Mouse (Mus musculus) bone marrow macrophage, adult 2 months (primary cell): Measurements from ENCODE around the gene Calml3. TPM values are rescaled to one million over a fixed set of nuclear protein-coding genes. Genes with fewer than 3 reads are reported as not detected.

Experiments used
- H3K27ac ChIP-seq: 2 replicates; pipeline ENCODE4 v1.5.1; 2012; ENCODE audit warnings: low read depth, low read length; ENCODE audit not compliant: insufficient read depth
- H3K4me1 ChIP-seq: 2 replicates; pipeline ENCODE4 v1.6.1; 2012; ENCODE audit warnings: low read length; ENCODE audit not compliant: control insufficient read depth, insufficient read depth
- H3K4me3 ChIP-seq: 2 replicates; pipeline ENCODE4 v1.5.1; 2012; ENCODE audit warnings: mild to moderate bottlenecking, low read length, moderate library complexity; ENCODE audit not compliant: insufficient read depth
- CTCF ChIP-seq: IDR thresholded peaks from 2 replicates; pipeline ENCODE4 v1.5.1; 2012; ENCODE audit warnings: low read depth, mild to moderate bottlenecking, low read length, moderate library complexity
- POLR2A ChIP-seq: IDR thresholded peaks from 2 replicates; pipeline ENCODE4 v1.6.1; 2012; ENCODE audit warnings: mild to moderate bottlenecking, low read depth, low read length, borderline replicate concordance
- polyA plus RNA-seq: library from polyadenylated mRNA; stranded (reverse); fragments of >200 nt; gene quantifications from 2 replicates; pipeline ENCODE4 v1.2.4, GENCODE M21; 2012; ENCODE audit not compliant: missing spikeins, insufficient read depth, insufficient read length

Calml3 gene
- polyA plus RNA-seq, 1 experiment: not detected

GRCm38 (mm10) chr13:3818012-3818739 is 14.1 kb upstream of the Calml3 start:
- Histone ChIP-seq H3K27ac (no peak overlapping the region), H3K4me1 (peaks cover 11% of the 10 kb centered on the region), H3K4me3 (no peak overlapping the region)
- TF ChIP-seq POLR2A: no peak
- TF ChIP-seq CTCF: no peak

DNA sequence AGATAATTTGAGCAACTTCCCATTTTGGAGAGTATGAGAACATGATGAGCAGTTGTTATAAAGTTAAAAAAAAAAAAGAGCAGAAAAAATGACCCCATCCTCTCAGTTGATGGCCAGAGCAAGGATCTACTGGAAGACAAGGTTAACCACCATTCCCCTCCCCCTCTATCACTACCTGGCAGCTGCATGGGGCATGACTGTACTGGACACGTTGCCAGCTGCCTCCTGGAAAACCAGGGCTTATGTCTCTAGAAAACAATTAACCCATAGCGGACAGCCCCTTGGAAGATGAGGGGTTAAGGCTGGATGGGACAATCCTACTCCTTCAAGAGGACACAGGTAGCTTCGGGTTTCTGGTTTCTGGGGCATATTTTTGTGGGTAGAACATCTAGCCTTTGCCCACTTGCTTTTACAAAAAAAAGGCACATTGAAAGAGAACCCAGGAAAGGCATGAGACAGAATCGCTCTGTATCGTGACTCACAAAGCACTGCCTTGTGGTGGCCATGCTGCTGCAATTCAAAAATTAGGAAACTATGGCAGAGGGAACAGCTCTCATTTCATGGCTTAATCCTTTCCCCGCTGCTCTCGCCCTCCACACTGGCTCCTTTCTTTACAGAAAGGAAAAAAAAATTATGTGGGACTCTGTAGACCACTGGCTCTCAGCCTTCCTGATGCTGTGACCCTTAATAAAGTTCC is 3.2 kb upstream of the Calml3 start:
- Histone ChIP-seq H3K4me3 (no peak overlapping the region), H3K27ac (no peak overlapping the region)
- TF ChIP-seq CTCF: no peak
- no peak for TF ChIP-seq POLR2A

DNA sequence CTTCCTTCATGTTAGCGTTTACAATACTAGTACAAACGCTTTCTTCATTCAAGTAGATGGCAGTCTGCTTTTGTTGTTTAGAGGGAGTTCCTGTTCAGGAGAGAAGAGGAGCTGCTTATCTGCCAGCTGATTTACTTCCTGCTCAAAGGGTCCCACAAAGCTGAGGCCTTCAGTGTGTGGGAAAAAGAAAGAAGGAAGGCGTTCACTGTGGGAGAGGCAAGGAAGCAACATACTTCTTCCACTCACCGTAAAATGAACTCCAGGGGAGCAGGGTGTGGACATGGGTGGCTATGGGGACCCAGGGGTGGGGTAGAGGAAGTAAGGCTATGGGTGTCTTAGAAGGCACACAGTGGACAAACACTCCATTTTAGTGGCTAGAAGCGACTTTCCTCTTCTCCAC is 1.5 kb upstream of the Calml3 start:
- TF ChIP-seq POLR2A (no peak), CTCF (no peak)
- Histone ChIP-seq H3K4me3 (no peak overlapping the region), H3K27ac (no peak overlapping the region), H3K4me1 (peaks cover 9% of the 10 kb centered on the region)

More for the DNA sequence above, 3.2 kb upstream of the Calml3 start:
- H3K4me1 ChIP-seq: peaks cover 9% of the 10 kb centered on the region

DNA sequence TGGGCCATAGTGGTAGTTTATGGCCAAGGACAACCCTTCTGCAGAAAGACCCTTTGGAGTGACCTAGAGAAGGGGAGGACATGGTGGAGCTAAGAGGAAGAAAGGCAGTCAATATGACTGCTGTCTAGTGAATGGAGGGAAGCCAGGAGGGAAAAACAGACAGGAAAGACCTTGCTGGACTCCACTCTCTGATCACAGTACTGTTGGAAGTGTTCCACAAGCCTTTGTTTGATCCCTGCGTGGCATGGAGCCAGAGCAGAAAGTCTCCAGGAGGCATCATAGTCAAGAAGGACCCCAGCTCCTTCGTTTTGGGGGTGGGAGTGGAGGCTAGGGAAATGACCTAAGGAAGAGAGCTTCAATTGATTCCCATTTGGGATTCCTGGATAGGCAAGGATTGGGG is 1.0 kb upstream of the Calml3 start:
- H3K4me3 ChIP-seq: no peak overlapping the region
- no peak for TF ChIP-seq CTCF
- no peak overlapping the region for H3K27ac ChIP-seq
- peaks cover 9% of the 10 kb centered on the region for H3K4me1 ChIP-seq

DNA sequence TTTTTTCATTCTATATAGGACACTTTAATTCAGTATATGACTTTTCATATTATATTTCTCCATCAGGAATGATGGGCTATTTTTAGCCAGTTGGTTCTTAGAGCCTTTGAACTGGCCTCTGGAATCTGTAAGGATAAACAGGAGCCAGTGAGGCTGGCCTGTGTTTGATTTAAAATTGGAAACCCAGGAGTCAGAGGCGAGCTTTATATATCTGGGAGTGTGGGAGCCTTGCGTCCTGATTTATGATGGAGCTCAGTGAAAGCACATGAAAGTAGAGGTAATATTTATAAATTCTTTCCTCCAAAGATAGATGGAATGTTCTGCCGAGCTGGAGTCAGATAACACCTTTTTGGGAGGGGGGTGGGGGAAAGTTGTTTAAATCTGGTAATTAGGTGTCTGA is 4.7 kb downstream of the Calml3 start:
- Histone ChIP-seq H3K27ac (no peak overlapping the region), H3K4me1 (no peaks in the 10 kb centered on the region), H3K4me3 (no peak overlapping the region)
- no peak for TF ChIP-seq CTCF
- TF ChIP-seq POLR2A: no peak

GRCm38 (mm10) chr13:3798751-3799150 is 5.4 kb downstream of the Calml3 start:
- no peak for TF ChIP-seq POLR2A
- no peak for TF ChIP-seq CTCF

DNA sequence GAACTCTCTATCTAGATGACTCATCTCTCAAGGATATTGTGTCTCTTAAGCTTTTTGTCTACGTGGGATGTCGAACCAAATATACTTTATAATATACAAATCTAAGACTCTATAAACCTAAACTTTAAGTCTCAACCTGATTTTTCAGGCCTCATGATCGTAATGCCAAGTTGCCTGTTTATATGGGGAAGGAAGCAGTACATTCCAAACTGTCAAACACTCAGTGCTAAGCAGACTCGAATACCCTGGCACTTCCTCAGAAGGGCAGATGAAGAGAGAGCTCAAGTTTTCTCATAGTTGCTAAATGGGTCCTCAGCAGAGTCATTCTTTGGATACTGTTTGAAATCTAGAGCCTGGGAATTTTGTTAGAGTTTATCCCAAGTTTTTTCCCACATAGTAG is 7.5 kb downstream of the Calml3 start:
- no peak for TF ChIP-seq CTCF
- Histone ChIP-seq H3K4me3 (no peak overlapping the region), H3K4me1 (no peaks in the 10 kb centered on the region), H3K27ac (no peak overlapping the region)

More at GRCm38 (mm10) chr13:3798751-3799150, 5.4 kb downstream of the Calml3 start:
- no peak overlapping the region for H3K4me3 ChIP-seq
- H3K27ac ChIP-seq: no peak overlapping the region
- no peaks in the 10 kb centered on the region for H3K4me1 ChIP-seq

GRCm38 (mm10) chr13:3789531-3789930 is 14.6 kb downstream of the Calml3 start:
- no peak overlapping the region for H3K4me3 ChIP-seq
- no peak overlapping the region for H3K27ac ChIP-seq
- no peak for TF ChIP-seq POLR2A
- no peak for TF ChIP-seq CTCF
- H3K4me1 ChIP-seq: no peaks in the 10 kb centered on the region

- no peak overlapping the region for H3K4me3 ChIP-seq
- H3K4me1 ChIP-seq: peaks cover 5% of the 10 kb centered on the region
- TF ChIP-seq POLR2A: no peak
- no peak for TF ChIP-seq CTCF
- H3K27ac ChIP-seq: no peak overlapping the region
Measured at GRCm38 (mm10) chr13:3788588-3788987, 15.5 kb downstream of the Calml3 start.

- no peak overlapping the region for H3K4me3 ChIP-seq
- H3K4me1 ChIP-seq: peaks cover 8% of the 10 kb centered on the region
- no peak for TF ChIP-seq POLR2A
- TF ChIP-seq CTCF: no peak
- H3K27ac ChIP-seq: no peak overlapping the region
Measured at GRCm38 (mm10) chr13:3787644-3788043, 16.5 kb downstream of the Calml3 start.

GRCm38 (mm10) chr13:3787102-3787501 is 17.0 kb downstream of the Calml3 start:
- no peak for TF ChIP-seq POLR2A
- no peak for TF ChIP-seq CTCF

More at GRCm38 (mm10) chr13:3787102-3787501, 17.0 kb downstream of the Calml3 start:
- Histone ChIP-seq H3K4me3 (no peak overlapping the region), H3K4me1 (peaks cover 12% of the 10 kb centered on the region), H3K27ac (no peak overlapping the region)
